Mouse (Mus musculus): ENCODE data around the gene Crybb3. TPM values are rescaled to one million over a fixed set of nuclear protein-coding genes. Genes with fewer than 3 reads are reported as not detected.

The Crybb3 gene
- total RNA-seq (2023), result not detected

DNA sequence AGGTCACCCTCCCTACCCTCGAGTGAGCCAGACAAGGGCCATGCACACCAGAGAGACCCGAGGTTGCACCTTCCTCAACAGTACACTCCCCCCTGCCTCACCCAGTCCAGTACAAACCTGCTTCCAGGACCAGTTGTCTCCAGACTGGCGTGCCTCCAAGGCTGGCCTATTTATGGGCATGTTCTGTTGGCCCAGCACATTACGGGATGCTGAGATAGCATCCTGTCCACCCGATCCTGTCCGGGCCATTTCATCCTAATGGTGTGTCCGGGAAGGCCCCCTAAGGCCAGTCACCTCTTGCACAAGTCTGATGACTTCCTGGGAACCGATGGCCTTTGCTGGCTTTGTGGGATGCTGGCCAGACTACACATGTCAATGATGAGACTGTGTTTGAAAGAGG, at the start of gene Crybb3:
Gene Crybb3, minus strand, starts transcription at position 146 of the 400 bp plus-strand sequence.

DNA sequence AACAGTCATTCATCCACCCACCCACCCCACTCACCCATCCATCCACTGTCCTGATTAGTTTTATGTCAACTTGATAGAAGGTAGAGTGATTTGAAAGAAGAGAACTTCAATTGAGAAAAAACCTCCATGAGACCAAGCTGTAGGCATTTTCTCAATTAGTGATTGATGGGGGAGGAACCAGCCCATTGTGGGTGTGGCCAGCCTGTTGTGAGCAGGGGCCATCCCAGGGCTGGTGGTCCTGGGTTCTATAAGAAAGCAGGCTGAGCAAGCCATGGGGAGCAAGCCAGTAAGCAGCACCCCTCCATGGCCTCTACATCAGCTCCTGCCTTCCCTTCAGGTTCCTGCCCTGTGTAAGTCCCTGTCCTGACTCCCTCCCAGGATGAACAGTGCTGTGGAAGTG, 11.4 kb downstream of the Crybb3 start, which contains the start of gene Crybb2:
Gene Crybb2, minus strand, starts transcription at position 101 of the 400 bp plus-strand sequence.

Other genes with a start within 250 kb of the Crybb3 start
- under 1 TPM; 0.53 to 0.73 TPM for gene Myo18b, start 185.2 kb downstream of the Crybb3 start, total RNA-seq (2023)
- gene Grk3, start 65.8 kb downstream of the Crybb3 start, total RNA-seq (2023), result 1 to 10 TPM; 1.2 to 2.4 TPM
- not detected for gene Crybb2, start 11.5 kb downstream of the Crybb3 start, total RNA-seq (2023)
- gene 2900026A02Rik, start 139.7 kb upstream of the Crybb3 start, total RNA-seq (2023), result 1 to 10 TPM; 1.3 to 1.9 TPM
- not detected for gene Tmem211, start 145.3 kb upstream of the Crybb3 start, total RNA-seq (2023)
- gene Sgsm1, start 229.2 kb upstream of the Crybb3 start, total RNA-seq (2023), result not detected

Measured in T-cell, adult 66 days (primary cell).